Mouse (Mus musculus): Measurements from ENCODE around the gene Coq2. TPM values are rescaled to one million over a fixed set of nuclear protein-coding genes. Genes with fewer than 3 reads are reported as not detected.

Coq2 gene
- polyA plus RNA-seq, 1 experiment from 2014 or later: 30.8 TPM

- TF ChIP-seq CTCF (IDR thresholded peaks at IDR 0.05; ENCODE audit: low read depth): peak; percentile 42
- 75% methylated on average over 4 of the region's 4 CpGs for WGBS
- Histone ChIP-seq H3K4me1 (replicated peaks; ENCODE audit: control insufficient read depth, insufficient read depth, low read length) (no peaks in the 10 kb centered on the region), H3K4me3 (ENCODE audit: low read depth, low read length) (no peak overlapping the region), H3K36me3 (ENCODE audit: control insufficient read depth, insufficient read depth) (no peaks in the 10 kb centered on the region), H3K9me3 (ENCODE audit: control insufficient read depth) (no peaks in the 10 kb centered on the region), H3K27ac (ENCODE audit: low read depth, low read length) (no peak overlapping the region), H3K27me3 (replicated peaks; ENCODE audit: control insufficient read depth, insufficient read depth, low read length) (no peaks in the 10 kb centered on the region), H3K9ac (ENCODE audit: low read depth, low read length) (no peak overlapping the region), H3K4me2 (replicated peaks; ENCODE audit: low read depth) (no peak overlapping the region)
- no peak for ATAC-seq
Measured at GRCm38 (mm10) chr5:100685631-100686030, 10.7 kb upstream of the Coq2 start.

- 79% methylated on average over 6 of the region's 6 CpGs for WGBS
- H3K36me3 ChIP-seq (ENCODE audit: control insufficient read depth, insufficient read depth): no peaks in the 10 kb centered on the region
- ATAC-seq: no peak
- no peak for TF ChIP-seq CTCF (IDR thresholded peaks at IDR 0.05; ENCODE audit: low read depth)
- no peaks in the 10 kb centered on the region for H3K4me1 ChIP-seq (replicated peaks; ENCODE audit: control insufficient read depth, insufficient read depth, low read length)
- H3K9me3 ChIP-seq (ENCODE audit: control insufficient read depth): no peaks in the 10 kb centered on the region
- H3K4me3 ChIP-seq (ENCODE audit: low read depth, low read length): no peak overlapping the region
- no peak overlapping the region for H3K4me2 ChIP-seq (replicated peaks; ENCODE audit: low read depth)
- no peak overlapping the region for H3K27ac ChIP-seq (ENCODE audit: low read depth, low read length)
- H3K9ac ChIP-seq (ENCODE audit: low read depth, low read length): no peak overlapping the region
- H3K27me3 ChIP-seq (replicated peaks; ENCODE audit: control insufficient read depth, insufficient read depth, low read length): no peaks in the 10 kb centered on the region
Measured at GRCm38 (mm10) chr5:100680542-100680933, 5.6 kb upstream of the Coq2 start.

DNA sequence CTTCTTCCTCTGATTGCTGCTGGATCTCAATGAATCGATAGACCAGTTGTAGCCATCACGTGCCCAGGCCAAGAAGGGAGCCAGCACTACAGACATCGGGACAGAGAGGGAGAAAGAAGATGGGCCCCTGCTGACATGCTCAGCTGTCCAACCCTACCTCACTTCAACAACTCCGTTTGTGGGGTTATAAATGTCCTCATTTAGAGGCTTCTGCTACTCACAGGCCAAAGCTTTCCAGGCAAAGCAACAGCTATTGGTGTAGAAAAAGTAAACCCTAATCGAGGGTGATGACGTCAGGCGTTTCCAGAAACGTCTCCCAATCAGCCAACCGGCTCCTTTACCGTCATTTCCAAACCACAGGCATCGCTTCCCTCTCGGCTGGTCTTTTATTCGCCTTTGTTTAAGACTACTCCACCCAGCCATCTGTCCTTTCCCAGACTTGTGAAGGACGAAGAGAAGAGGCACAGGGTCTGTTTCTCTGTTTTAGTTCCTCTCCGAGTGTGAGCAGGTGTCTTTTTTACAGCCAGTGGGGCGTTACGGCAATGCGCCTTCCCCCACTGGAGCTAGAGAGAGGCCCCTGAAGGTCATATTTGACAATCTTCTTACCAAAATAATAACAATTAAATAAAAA lies 5.1 kb upstream of the Coq2 start:
- H3K27ac ChIP-seq (ENCODE audit: low read depth, low read length): no peak overlapping the region
- H3K9ac ChIP-seq (ENCODE audit: low read depth, low read length): no peak overlapping the region
- no peak overlapping the region for H3K4me3 ChIP-seq (ENCODE audit: low read depth, low read length)
- H3K9me3 ChIP-seq (ENCODE audit: control insufficient read depth): no peaks in the 10 kb centered on the region
- 76% methylated on average over 18 of the region's 18 CpGs for WGBS
- TF ChIP-seq CTCF (IDR thresholded peaks at IDR 0.05; ENCODE audit: low read depth): no peak
- ATAC-seq: no peak
- H3K27me3 ChIP-seq (replicated peaks; ENCODE audit: control insufficient read depth, insufficient read depth, low read length): no peaks in the 10 kb centered on the region
- no peaks in the 10 kb centered on the region for H3K36me3 ChIP-seq (ENCODE audit: control insufficient read depth, insufficient read depth)
- no peaks in the 10 kb centered on the region for H3K4me1 ChIP-seq (replicated peaks; ENCODE audit: control insufficient read depth, insufficient read depth, low read length)
- H3K4me2 ChIP-seq (replicated peaks; ENCODE audit: low read depth): no peak overlapping the region

DNA sequence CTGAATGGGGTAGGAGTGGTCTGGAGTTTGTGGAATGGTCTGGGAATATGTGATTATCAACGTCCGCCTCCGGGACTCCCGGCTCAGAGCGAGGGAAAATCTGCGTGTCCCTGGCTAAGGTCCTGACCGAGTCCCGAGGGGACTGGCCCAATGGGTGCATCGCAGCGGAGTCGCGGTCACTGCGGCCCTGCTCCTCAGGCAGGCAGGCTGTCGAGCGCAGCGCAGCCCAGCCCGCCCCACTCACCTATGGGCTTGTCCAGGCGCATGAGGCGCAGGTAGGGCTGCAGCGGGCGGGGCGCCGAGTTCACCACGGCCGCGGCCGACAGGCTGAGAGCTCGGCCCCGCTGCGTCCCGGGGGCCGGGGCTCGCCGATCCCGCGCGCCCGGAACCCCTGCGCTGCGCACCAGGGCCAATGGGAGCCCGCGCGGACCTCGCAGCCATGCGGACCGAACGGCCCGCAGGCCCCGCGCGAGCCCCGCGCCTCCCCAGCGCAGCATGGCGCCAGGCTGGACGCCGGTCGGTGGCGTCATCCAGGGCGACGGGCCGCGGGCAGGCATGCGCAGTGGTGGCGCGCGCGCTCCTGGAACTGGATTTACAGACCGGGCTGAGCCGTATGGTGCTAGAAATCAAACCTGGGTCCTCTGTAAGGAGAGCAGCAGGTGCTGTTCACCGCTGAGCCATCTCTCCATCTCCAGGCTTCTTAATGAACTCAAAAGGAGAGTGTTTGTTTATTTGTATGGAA lies 1.0 kb downstream of the Coq2 start:
- under 1% methylated on average over 64 of the region's 71 CpGs for WGBS
- ATAC-seq: peak; percentile 88
- H3K9ac ChIP-seq (ENCODE audit: low read depth, low read length): peak overlapping the region; percentile 75
- H3K4me1 ChIP-seq (replicated peaks; ENCODE audit: control insufficient read depth, insufficient read depth, low read length): peaks cover 3% of the 10 kb centered on the region; the same call in 1 of the 2 replicates
- no peak for TF ChIP-seq CTCF (IDR thresholded peaks at IDR 0.05; ENCODE audit: low read depth)
- no peaks in the 10 kb centered on the region for H3K27me3 ChIP-seq (replicated peaks; ENCODE audit: control insufficient read depth, insufficient read depth, low read length)
- no peaks in the 10 kb centered on the region for H3K9me3 ChIP-seq (ENCODE audit: control insufficient read depth)
- peak overlapping the region; percentile 84 for H3K4me3 ChIP-seq (ENCODE audit: low read depth, low read length)
- peak overlapping the region; percentile 80 for H3K4me2 ChIP-seq (replicated peaks; ENCODE audit: low read depth)
- H3K27ac ChIP-seq (ENCODE audit: low read depth, low read length): peak overlapping the region; percentile 74
- no peaks in the 10 kb centered on the region for H3K36me3 ChIP-seq (ENCODE audit: control insufficient read depth, insufficient read depth)

DNA sequence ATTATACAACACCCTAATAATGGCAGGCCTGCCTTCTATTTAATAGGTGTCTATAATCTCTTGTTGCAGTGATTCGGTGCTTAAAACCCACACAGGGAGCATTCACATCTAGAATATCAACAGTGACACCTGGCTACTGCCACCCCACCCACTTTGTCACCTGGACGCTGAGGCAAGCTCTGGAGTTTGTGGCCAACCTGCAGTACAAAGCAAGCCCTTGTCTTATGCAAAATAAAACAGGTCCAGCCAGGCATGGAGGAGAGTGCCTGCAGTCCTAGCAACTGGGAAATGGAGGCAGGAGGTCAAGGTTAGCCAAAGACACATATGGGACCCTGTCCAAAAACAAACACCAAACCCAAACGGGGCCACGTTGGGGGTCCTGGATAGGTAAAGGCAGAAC lies 2.5 kb downstream of the Coq2 start:
- no peaks in the 10 kb centered on the region for H3K9me3 ChIP-seq (ENCODE audit: control insufficient read depth)
- no peak overlapping the region; the same call in 1 of the 2 replicates for H3K4me2 ChIP-seq (replicated peaks; ENCODE audit: low read depth)
- peaks cover 3% of the 10 kb centered on the region; the same call in 1 of the 2 replicates for H3K4me1 ChIP-seq (replicated peaks; ENCODE audit: control insufficient read depth, insufficient read depth, low read length)
- H3K27me3 ChIP-seq (replicated peaks; ENCODE audit: control insufficient read depth, insufficient read depth, low read length): no peaks in the 10 kb centered on the region
- 49% methylated on average over 4 of the region's 4 CpGs for WGBS
- H3K4me3 ChIP-seq (ENCODE audit: low read depth, low read length): no peak overlapping the region
- no peak overlapping the region for H3K27ac ChIP-seq (ENCODE audit: low read depth, low read length)
- H3K36me3 ChIP-seq (ENCODE audit: control insufficient read depth, insufficient read depth): peaks cover 4% of the 10 kb centered on the region; the same call in 1 of the 2 replicates
- ATAC-seq: no peak
- no peak overlapping the region for H3K9ac ChIP-seq (ENCODE audit: low read depth, low read length)
- no peak for TF ChIP-seq CTCF (IDR thresholded peaks at IDR 0.05; ENCODE audit: low read depth)

GRCm38 (mm10) chr5:100671897-100672296 lies 3.0 kb downstream of the Coq2 start:
- H3K4me3 ChIP-seq (ENCODE audit: low read depth, low read length): no peak overlapping the region
- peak overlapping the region; percentile 25; the same call in 1 of the 2 replicates for H3K4me2 ChIP-seq (replicated peaks; ENCODE audit: low read depth)
- no peak overlapping the region for H3K27ac ChIP-seq (ENCODE audit: low read depth, low read length)
- ATAC-seq: no peak
- H3K9ac ChIP-seq (ENCODE audit: low read depth, low read length): no peak overlapping the region
- no peaks in the 10 kb centered on the region for H3K27me3 ChIP-seq (replicated peaks; ENCODE audit: control insufficient read depth, insufficient read depth, low read length)
- no peaks in the 10 kb centered on the region for H3K9me3 ChIP-seq (ENCODE audit: control insufficient read depth)
- peaks cover 3% of the 10 kb centered on the region; the same call in 1 of the 2 replicates for H3K4me1 ChIP-seq (replicated peaks; ENCODE audit: control insufficient read depth, insufficient read depth, low read length)
- H3K36me3 ChIP-seq (ENCODE audit: control insufficient read depth, insufficient read depth): peaks cover 8% of the 10 kb centered on the region; the same call in 1 of the 2 replicates
- no peak for TF ChIP-seq CTCF (IDR thresholded peaks at IDR 0.05; ENCODE audit: low read depth)
- 26% methylated on average over 3 of the region's 3 CpGs for WGBS
